Mouse (Mus musculus): ENCODE data around the gene Ackr1.

DNA sequence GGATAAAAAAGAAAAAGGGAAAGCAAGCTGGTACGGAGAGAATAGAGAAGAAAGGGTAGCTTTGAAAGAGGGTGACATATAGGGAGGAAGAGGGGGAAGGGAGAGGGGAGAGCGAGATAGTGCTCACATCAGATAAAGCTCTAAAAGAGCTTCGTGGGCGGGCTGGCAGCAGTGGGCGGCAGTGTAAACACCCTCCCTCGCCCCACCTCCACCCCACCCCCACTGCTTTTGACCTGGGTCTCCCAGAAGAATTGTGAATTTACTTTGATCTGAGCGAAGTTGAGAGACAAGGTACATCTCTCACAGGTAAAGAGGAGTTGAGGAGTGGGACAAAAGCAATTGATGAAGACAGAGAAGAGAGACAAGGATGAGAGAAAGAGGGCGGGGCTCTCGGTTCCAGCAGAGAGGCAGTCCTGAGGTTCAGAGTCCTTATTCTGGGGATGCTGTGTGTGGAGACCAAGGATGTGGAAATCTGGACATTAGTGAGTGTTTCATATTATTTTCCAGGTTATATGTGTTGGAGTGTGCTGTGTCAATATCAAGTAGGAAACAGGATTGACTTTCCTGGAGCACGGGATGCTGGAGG lies 16.9 kb upstream of the Ackr1 start, which contains the start of gene Aim2:
- TF ChIP-seq CTCF (IDR thresholded peaks at IDR 0.05; ENCODE audit: extremely low read depth, insufficient read depth, low read length) (no peak), POLR2A (IDR thresholded peaks at IDR 0.05; ENCODE audit: extremely low read depth, insufficient read depth, low read length) (no peak)

All from cortical plate, adult 2 months (tissue).